Mouse (Mus musculus): ENCODE results near the gene Zfp800.

Gene Zfp800

DNA sequence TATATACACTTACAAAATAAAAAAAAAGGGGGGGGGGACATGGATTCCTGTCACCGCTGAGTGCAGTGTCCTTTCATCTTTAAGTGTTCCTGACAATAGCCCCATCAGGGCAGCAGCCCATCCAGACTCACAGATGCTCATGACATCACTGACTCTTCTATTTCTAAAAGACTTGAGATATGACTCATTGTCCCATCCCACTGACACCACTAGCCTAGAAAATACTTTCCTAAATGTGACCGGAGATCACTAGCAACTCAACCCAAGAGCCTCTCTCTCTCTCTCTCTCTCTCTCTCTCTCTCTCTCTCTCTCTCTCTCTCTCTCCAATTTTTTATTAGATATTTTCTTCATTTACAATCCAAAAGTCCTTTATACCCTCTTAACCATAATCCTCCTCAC is 205.9 kb downstream of the Zfp800 start:
- no peak for DNase-seq

Data from thymus, adult 18-20 months (tissue).